Mouse (Mus musculus) megakaryocyte-erythroid progenitor cell, adult 5-6 weeks (primary cell): ENCODE results near the gene Stap2. TPM values are rescaled to one million over a fixed set of nuclear protein-coding genes. Genes with fewer than 3 reads are reported as not detected.

Source experiments
- total RNA-seq, 2 experiments: library from RNA; stranded (forward) in 1 of 2; stranded (reverse) in 1 of 2; fragments of 200-1000, 215-1000 nt in 1 of 2; fragments of >200 nt in 1 of 2; fragmentation: Nextera tagmentation in 1 of 2; gene quantifications; 2 replicates each; pipeline ENCODE4 v1.2.3; 2014 to 2017

Stap2 gene
- total RNA-seq, 2 experiments from 2014 or later: not detected

Other genes with a start within 250 kb of the Stap2 start
- gene Zfp119a, start 126.7 kb downstream of the Stap2 start, total RNA-seq (2014; fragmentation: Nextera tagmentation): 2.2 and 4.2 TPM in 2 replicates
- 3.9 and 7.0 TPM in 2 replicates for gene Zfp119a, start 126.7 kb downstream of the Stap2 start, total RNA-seq (2017)
- 14.4 and 15.0 TPM in 2 replicates for gene Zfp959, start 113.5 kb downstream of the Stap2 start, total RNA-seq (2014; fragmentation: Nextera tagmentation)
- gene Zfp959, start 113.5 kb downstream of the Stap2 start, total RNA-seq (2017): 10.5 and 13.4 TPM in 2 replicates
- gene Zfp119b, start 56.1 kb downstream of the Stap2 start, total RNA-seq (2014; fragmentation: Nextera tagmentation): 2.0 and 4.8 TPM in 2 replicates
- 1.2 and 10.3 TPM in 2 replicates for gene Zfp119b, start 56.1 kb downstream of the Stap2 start, total RNA-seq (2017)
- gene Ebi3, start 52.9 kb downstream of the Stap2 start, total RNA-seq (2014; fragmentation: Nextera tagmentation): 0.42 TPM in 1 of 2 replicates, not detected in the other
- gene Ebi3, start 52.9 kb downstream of the Stap2 start, total RNA-seq (2017): 0.47 TPM in 1 of 2 replicates, not detected in the other
- gene Yju2, start 46.5 kb downstream of the Stap2 start, total RNA-seq (2014; fragmentation: Nextera tagmentation): 11.2 and 18.7 TPM in 2 replicates
- gene Yju2, start 46.5 kb downstream of the Stap2 start, total RNA-seq (2017): 17.1 and 25.5 TPM in 2 replicates
- not detected in 2 replicates for gene Shd, start 35.1 kb downstream of the Stap2 start, total RNA-seq (2014; fragmentation: Nextera tagmentation)
- not detected in 2 replicates for gene Shd, start 35.1 kb downstream of the Stap2 start, total RNA-seq (2017)
- gene Fsd1, start 19.1 kb downstream of the Stap2 start, total RNA-seq (2014; fragmentation: Nextera tagmentation): not detected in 2 replicates
- not detected in 2 replicates for gene Fsd1, start 19.1 kb downstream of the Stap2 start, total RNA-seq (2017)
- gene Mpnd, start 127 bp upstream of the Stap2 start, total RNA-seq (2014; fragmentation: Nextera tagmentation): 5.4 and 12.1 TPM in 2 replicates
- 2.1 and 6.2 TPM in 2 replicates for gene Mpnd, start 127 bp upstream of the Stap2 start, total RNA-seq (2017)
- gene Sh3gl1, start 31.1 kb upstream of the Stap2 start, total RNA-seq (2014; fragmentation: Nextera tagmentation): 25.2 and 35.7 TPM in 2 replicates
- 13.6 and 22.1 TPM in 2 replicates for gene Sh3gl1, start 31.1 kb upstream of the Stap2 start, total RNA-seq (2017)
- gene Chaf1a, start 34.9 kb upstream of the Stap2 start, total RNA-seq (2014; fragmentation: Nextera tagmentation): 46.9 and 47.7 TPM in 2 replicates
- gene Chaf1a, start 34.9 kb upstream of the Stap2 start, total RNA-seq (2017): 34.5 and 37.5 TPM in 2 replicates
- 16.3 and 21.1 TPM in 2 replicates for gene Ubxn6, start 69.4 kb upstream of the Stap2 start, total RNA-seq (2014; fragmentation: Nextera tagmentation)
- gene Ubxn6, start 69.4 kb upstream of the Stap2 start, total RNA-seq (2017): 13.2 and 29.1 TPM in 2 replicates
- gene Hdgfl2, start 74.0 kb upstream of the Stap2 start, total RNA-seq (2014; fragmentation: Nextera tagmentation): 84.1 and 100 TPM in 2 replicates
- gene Hdgfl2, start 74.0 kb upstream of the Stap2 start, total RNA-seq (2017): 70.9 and 103 TPM in 2 replicates
- not detected in 2 replicates for gene Plin4, start 104.2 kb upstream of the Stap2 start, total RNA-seq (2014; fragmentation: Nextera tagmentation)
- not detected in 2 replicates for gene Plin4, start 104.2 kb upstream of the Stap2 start, total RNA-seq (2017)
- not detected in 2 replicates for gene Plin5, start 112.0 kb upstream of the Stap2 start, total RNA-seq (2014; fragmentation: Nextera tagmentation)
- 0.23 TPM in 1 of 2 replicates, not detected in the other for gene Plin5, start 112.0 kb upstream of the Stap2 start, total RNA-seq (2017)
- gene Lrg1, start 116.4 kb upstream of the Stap2 start, total RNA-seq (2014; fragmentation: Nextera tagmentation): 1.8 TPM in 1 of 2 replicates, not detected in the other
- 2.1 TPM in 1 of 2 replicates, not detected in the other for gene Lrg1, start 116.4 kb upstream of the Stap2 start, total RNA-seq (2017)
- gene Sema6b, start 134.8 kb upstream of the Stap2 start, total RNA-seq (2014; fragmentation: Nextera tagmentation): 0.24 TPM in 1 of 2 replicates, not detected in the other
- 0.42 TPM in 1 of 2 replicates, not detected in the other for gene Sema6b, start 134.8 kb upstream of the Stap2 start, total RNA-seq (2017)
- 0.76 and 1.6 TPM in 2 replicates for gene Tnfaip8l1, start 156.9 kb upstream of the Stap2 start, total RNA-seq (2014; fragmentation: Nextera tagmentation)
- gene Tnfaip8l1, start 156.9 kb upstream of the Stap2 start, total RNA-seq (2017): not detected in 2 replicates
- 28.7 and 59.7 TPM in 2 replicates for gene Mydgf, start 178.3 kb upstream of the Stap2 start, total RNA-seq (2014; fragmentation: Nextera tagmentation)
- 21.5 and 25.3 TPM in 2 replicates for gene Mydgf, start 178.3 kb upstream of the Stap2 start, total RNA-seq (2017)
- 25.3 and 33.5 TPM in 2 replicates for gene Dpp9, start 213.3 kb upstream of the Stap2 start, total RNA-seq (2014; fragmentation: Nextera tagmentation)
- gene Dpp9, start 213.3 kb upstream of the Stap2 start, total RNA-seq (2017): 8.6 and 11.7 TPM in 2 replicates